Mouse (Mus musculus): ENCODE measurements around the gene B9d1.

DNA sequence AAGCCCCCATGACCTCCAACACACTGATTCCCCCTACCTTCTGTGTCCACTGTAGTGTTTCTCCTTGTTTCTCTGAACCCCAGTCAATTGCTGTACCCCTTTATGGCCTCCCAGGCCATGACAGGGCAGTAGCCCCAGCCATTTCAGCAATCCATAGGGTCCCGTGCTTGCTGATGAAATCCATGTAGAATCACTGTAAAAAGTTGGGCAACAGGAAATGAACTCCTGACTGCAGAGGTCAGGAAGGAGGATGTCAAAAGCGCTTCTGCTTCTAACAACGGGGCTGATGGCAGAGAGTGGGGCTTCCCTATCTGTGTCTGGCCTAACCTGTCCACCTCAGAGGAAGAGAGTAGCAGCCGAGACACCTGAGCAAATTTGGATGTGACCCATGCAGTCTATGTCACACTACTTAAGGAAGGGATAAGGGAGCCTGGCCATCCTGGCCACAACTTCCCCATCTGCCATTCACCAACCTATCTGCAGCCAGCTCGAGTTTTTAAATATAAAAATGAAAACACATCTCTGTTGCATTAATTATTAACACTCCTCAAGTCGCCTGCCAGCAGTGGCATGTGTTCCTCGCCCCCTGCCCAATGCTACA lies 35.5 kb upstream of the B9d1 start:
- TF ChIP-seq CTCF (IDR thresholded peaks at IDR 0.05): no peak
- TF ChIP-seq POLR2A (IDR thresholded peaks at IDR 0.05; ENCODE audit: insufficient read depth, low read depth, low read length): no peak
- no peak for TF ChIP-seq EP300 (IDR thresholded peaks at IDR 0.05; ENCODE audit: insufficient read depth, low read depth, low read length)
